Mouse (Mus musculus) G1E (cell line): Measurements from ENCODE around the gene Csnk1e.

Source experiments
- CTCF ChIP-seq: IDR thresholded peaks from 2 replicates; pipeline ENCODE4 v1.5.1; 2012; ENCODE audit warnings: low read depth, low read length, inconsistent platforms, mixed read lengths
- GATA1 ChIP-seq: IDR thresholded peaks from 2 replicates; pipeline ENCODE4 v1.6.1; 2012; ENCODE audit warnings: borderline replicate concordance, low read length, inconsistent platforms, mixed read lengths

DNA sequence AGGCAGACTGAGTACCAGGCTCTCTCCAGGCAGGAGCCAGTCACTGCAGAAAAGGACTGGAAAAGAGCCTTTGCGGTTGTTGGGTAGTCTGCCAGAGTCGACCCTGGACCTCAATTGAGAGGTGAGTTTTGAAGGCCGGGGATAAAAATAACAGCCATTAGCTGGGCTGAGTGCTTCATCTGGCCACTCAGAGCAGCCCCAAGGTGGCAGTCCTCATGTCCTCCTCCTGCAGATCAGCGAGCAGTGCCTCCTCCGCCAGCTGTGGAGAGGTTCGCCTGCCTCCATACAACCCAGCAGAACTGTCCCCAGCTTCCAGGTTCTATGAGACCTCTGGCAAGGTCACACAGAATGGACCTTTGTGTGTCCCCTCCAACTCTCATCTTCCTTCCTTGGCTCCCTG is 21.9 kb upstream of the Csnk1e start:
- no peak for TF ChIP-seq CTCF
- no peak for TF ChIP-seq GATA1
